ENCODE assay signal across 20 mouse cellular contexts in the genomic region with DNA sequence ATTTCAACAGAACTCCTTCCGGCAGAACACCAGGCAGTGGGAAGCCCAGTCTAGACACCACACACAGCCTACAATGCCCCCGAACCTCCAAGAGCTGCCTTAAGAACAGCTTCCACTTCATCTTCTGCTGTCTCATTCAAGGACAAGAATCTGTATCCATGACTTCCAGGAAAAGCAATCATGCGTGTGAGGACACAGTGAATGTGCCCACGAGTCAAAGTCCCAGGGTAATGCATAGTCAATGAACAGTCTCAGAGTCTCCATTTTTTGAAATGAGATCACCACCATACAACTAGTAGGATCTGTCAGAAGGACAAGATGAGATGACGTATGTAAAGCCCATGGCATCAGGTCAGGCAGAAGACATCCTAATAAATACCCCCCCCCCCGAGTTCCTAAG.
"Had no signal": no experiment of that assay in that cellular context is flagged by ENCODE, and none has a peak within 500 bp of the region (broad histone marks: within the 10 kb centered on the region; RNA-seq: fewer than 3 reads in every experiment).

No protein-coding gene starts in this region.

- H3K9me3 ChIP-seq: intestine, embryonic 15.5 days; limb, embryonic 10.5 days; limb, embryonic 13.5 days; liver, embryonic 12.5 days; liver, embryonic 15.5 days; lung, embryonic 15.5 days; megakaryocyte, embryonic 14.5 days; midbrain, embryonic 10.5 days; midbrain, embryonic 13.5 days had no signal

- H3K27ac ChIP-seq: intestine, embryonic 15.5 days; layer of hippocampus, adult 2 months; limb, embryonic 10.5 days; limb, embryonic 13.5 days; liver, embryonic 12.5 days; liver, embryonic 15.5 days; lung, embryonic 15.5 days; midbrain, embryonic 10.5 days; midbrain, embryonic 13.5 days had no signal

- H3K4me1 ChIP-seq: intestine, embryonic 15.5 days; limb, embryonic 13.5 days; liver, embryonic 15.5 days; lung, embryonic 15.5 days; megakaryocyte, embryonic 14.5 days; midbrain, embryonic 10.5 days had no signal

- H3K4me3 ChIP-seq: intestine, embryonic 15.5 days; layer of hippocampus, adult 2 months; limb, embryonic 10.5 days; limb, embryonic 13.5 days; liver, embryonic 12.5 days; liver, embryonic 15.5 days; lung, embryonic 15.5 days; megakaryocyte, embryonic 14.5 days; midbrain, embryonic 10.5 days; midbrain, embryonic 13.5 days; myocyte had no signal

- H3K4me2 ChIP-seq: intestine, embryonic 15.5 days; limb, embryonic 13.5 days; liver, embryonic 12.5 days; liver, embryonic 15.5 days; lung, embryonic 15.5 days; midbrain, embryonic 13.5 days had no signal

- H3K27me3 ChIP-seq: intestine, embryonic 15.5 days; limb, embryonic 13.5 days; liver, embryonic 12.5 days; liver, embryonic 15.5 days; lung, embryonic 15.5 days; megakaryocyte, embryonic 14.5 days; midbrain, embryonic 13.5 days had no signal

- DNase-seq: layer of hippocampus, adult 9-11 months; liver; lung, adult 18-20 months; lung, postnatal 10 days; lung, postnatal 36 days; thymus, adult 18-20 months; thymus, postnatal 14 days; thymus, postnatal 4 days had no signal

- H3K36me3 ChIP-seq: intestine, embryonic 15.5 days; limb, embryonic 10.5 days; limb, embryonic 13.5 days; liver, embryonic 12.5 days; liver, embryonic 15.5 days; lung, embryonic 15.5 days; midbrain, embryonic 10.5 days; midbrain, embryonic 13.5 days had no signal

- H3K9ac ChIP-seq: intestine, embryonic 15.5 days; limb, embryonic 13.5 days; liver, embryonic 12.5 days; liver, embryonic 15.5 days; lung, embryonic 15.5 days; midbrain, embryonic 13.5 days had no signal

- ATAC-seq: intestine, embryonic 15.5 days; liver, embryonic 12.5 days; midbrain, embryonic 13.5 days; midbrain, embryonic 16.5 days had no signal
